Mouse (Mus musculus): Measurements from ENCODE around the gene Ccdc187.

Gene Ccdc187

DNA sequence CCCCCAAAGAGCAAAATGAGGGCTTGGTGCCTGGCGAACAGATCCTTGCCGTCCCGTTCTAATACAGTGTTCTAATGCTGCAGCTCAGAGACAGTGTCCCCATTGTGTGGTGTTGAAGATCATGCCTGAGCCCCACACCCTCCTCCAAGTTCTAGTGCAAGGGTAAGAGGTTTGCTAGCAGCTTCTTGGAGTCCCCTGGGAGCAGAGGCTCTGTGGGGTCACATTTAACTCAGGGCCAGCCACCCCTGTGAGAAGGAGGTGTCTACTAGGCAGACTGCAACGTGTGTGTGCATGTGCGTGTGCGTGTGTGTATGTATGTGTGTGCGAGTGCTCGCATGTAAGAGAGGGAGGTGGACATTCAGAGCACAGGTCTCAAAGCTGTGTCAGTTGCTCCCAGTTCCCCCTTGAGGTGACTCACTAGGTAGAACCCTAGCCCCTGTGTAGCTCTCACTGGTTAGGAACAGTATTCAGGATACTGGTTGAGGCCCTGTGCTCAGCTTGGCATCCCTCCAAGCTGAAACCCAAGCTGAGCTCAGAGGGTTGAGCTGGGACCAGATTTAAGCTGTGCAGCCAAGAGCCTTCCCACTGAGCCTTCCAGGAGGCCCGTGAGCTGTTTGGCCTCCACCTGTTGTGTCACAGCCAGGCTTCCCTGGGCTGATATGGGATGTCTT lies 22.4 kb upstream of the Ccdc187 start:
- no peak for DNase-seq (ENCODE audit: low spot score in 2 of 2)

GRCm38 (mm10) chr2:26315925-26316311 lies 21.6 kb upstream of the Ccdc187 start:
- DNase-seq (ENCODE audit: low spot score in 2 of 2) = no peak

- peak; percentile 72 to 81 for DNase-seq (ENCODE audit: low spot score in 2 of 2)
These were observed 20.9 kb upstream of the Ccdc187 start, which contains the start of gene Gpsm1 for GRCm38 (mm10) chr2:26315072-26315924. Gene Gpsm1 (plus strand): TSS chr2:26315515.

- peak in 1 of 2 experiments; percentile 21 for DNase-seq (ENCODE audit: low spot score in 2 of 2)
These were observed 20.1 kb upstream of the Ccdc187 start for GRCm38 (mm10) chr2:26314281-26315071.

DNA sequence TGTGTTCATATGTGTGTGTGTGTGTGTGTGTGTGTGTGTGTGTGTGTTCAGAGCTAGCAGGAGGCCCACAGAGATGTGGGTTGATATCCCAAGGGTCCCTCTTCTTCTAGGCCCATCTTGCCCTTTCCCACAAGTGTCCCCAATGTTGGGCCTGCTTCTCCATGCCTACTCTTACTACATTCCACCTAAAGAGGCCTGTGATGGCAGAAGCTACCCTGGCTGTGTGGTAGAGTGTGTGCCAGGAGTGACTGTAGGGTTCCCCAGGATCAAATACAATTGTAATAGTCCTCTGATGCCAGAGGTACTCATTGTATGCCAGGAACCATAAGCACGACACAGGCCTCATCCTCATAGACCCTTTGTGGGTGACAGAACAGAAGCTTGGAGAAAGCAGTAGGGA lies 19.0 kb upstream of the Ccdc187 start:
- DNase-seq (ENCODE audit: low spot score in 2 of 2) = no peak

DNA sequence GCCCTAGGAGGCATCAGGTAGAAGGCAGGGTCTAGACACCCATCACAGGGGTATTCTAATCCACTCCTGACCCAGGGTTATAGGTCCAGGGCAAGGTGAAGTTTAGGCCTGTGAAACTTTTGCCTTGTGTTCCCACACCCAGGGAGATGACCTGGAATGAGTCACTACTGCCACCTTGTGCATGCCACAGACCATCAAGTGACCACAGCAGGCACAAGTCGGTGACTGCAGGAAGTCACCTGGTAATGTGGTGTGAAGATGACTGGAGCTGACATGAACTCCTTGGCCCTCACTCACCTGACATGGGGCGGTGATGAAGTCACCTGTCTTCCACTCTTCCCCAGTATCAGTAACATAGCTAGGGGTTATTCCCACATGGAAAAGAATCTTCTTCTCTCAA lies 18.5 kb upstream of the Ccdc187 start:
- no peak for DNase-seq (ENCODE audit: low spot score in 2 of 2)

DNA sequence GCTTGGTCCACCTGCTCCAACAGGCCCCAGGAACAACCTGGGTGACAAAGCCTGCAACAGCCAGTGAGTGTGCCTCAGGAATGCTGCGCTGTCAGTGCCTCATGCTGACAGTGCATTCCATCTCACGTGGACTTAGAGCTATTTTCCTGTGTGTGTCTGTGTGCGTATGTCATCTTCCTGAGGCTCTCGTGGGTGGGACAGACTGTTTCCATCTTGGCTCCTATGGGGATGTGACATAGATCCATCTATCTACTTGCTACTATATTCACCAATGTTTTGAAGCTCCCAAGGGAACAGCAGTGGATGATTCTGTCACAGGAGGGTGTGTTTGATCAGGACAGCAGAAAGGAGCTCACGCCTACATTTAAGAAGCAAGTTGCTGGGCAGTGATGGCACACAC lies 17.6 kb upstream of the Ccdc187 start:
- no peak for DNase-seq (ENCODE audit: low spot score in 2 of 2)

- DNase-seq (ENCODE audit: low spot score in 2 of 2) = no peak
These were observed 15.4 kb upstream of the Ccdc187 start for GRCm38 (mm10) chr2:26309739-26310138.

- no peak for DNase-seq (ENCODE audit: low spot score in 2 of 2)
These were observed 12.3 kb upstream of the Ccdc187 start for GRCm38 (mm10) chr2:26306702-26307101.

GRCm38 (mm10) chr2:26305555-26305954 lies 11.2 kb upstream of the Ccdc187 start:
- DNase-seq (ENCODE audit: low spot score in 2 of 2) = no peak

- DNase-seq (ENCODE audit: low spot score in 2 of 2) = no peak
These were observed 10.4 kb upstream of the Ccdc187 start for GRCm38 (mm10) chr2:26304711-26305110.

- DNase-seq (ENCODE audit: low spot score in 2 of 2) = no peak
These were observed 7.7 kb upstream of the Ccdc187 start for GRCm38 (mm10) chr2:26302005-26302503.

DNA sequence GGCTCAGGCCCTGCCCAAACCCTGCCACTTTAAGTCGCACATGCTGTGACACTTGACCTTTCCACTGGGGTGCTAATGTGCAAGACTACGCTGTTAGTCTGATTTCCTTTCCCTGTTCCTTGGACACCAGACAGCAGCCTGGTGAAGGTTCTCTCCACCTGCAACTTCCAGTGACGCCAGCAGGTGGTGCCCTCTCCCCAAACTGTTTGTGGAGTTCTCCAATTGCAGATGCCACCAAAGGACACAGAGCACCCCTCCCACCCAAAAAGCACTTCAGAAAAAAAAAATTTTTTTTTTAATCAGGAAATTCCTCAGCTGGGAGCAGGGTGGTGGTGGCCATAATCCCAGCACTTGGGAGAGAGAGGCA lies 6.4 kb upstream of the Ccdc187 start:
- peak; percentile 81 to 86 for DNase-seq (ENCODE audit: low spot score in 2 of 2)

GRCm38 (mm10) chr2:26300161-26300807 lies 5.9 kb upstream of the Ccdc187 start:
- DNase-seq (ENCODE audit: low spot score in 2 of 2) = no peak

- DNase-seq (ENCODE audit: low spot score in 2 of 2) = no peak
These were observed 5.0 kb upstream of the Ccdc187 start for GRCm38 (mm10) chr2:26299336-26299735.

GRCm38 (mm10) chr2:26298856-26299230 lies 4.5 kb upstream of the Ccdc187 start:
- no peak for DNase-seq (ENCODE audit: low spot score in 2 of 2)

GRCm38 (mm10) chr2:26298208-26298855 lies 4.0 kb upstream of the Ccdc187 start:
- DNase-seq (ENCODE audit: low spot score in 2 of 2) = peak; percentile 65 to 83

DNA sequence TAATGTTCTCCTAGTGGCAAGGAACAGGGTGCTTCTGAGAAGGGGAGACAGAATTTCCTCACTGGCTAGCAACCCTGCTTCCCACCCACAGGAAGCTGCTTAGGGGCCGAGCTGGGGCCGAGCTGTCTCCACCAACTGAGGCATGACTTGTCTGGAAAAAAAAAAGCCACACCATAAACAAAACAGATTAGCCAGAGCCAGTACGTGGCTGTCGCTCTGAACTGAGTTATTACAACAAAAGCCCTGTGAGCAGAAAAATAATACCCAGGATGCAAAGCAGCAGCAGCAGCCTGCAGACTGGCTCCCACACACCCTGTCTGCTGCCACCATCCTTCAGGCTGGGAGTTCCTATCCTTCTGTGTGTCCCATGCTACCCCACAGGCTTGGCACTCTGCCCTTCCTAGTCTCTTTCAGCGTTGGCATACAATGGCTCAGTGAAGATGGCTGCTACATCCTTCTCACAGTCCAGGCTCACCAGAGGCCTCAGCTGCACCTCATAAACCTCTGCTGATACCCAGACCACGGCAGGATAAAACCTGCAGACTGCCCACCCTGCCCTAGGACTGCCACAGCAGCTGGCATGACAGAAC lies 2.3 kb upstream of the Ccdc187 start:
- DNase-seq (ENCODE audit: low spot score in 2 of 2) = no peak

- no peak for DNase-seq (ENCODE audit: low spot score in 2 of 2)
These were observed 4.2 kb downstream of the Ccdc187 start for GRCm38 (mm10) chr2:26290133-26290532.

DNA sequence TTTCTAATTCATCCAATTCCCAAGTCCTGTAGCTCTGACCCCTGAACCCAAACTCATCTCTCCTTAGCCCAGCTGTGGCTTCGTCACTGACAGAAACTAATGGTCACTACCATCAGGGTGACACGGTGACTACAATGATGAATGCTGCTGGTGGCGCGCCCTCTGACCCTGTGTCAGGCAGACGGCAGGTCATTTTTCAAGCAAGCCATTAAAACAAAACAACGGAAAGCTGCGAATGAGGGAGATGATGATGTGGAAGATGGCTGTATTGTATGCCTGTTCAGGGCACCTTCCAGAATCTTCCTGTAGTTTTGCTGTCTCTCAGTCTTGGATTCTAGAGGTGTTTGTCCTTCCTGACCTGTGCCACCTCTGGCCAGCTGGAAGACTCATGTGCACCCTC lies 8.0 kb downstream of the Ccdc187 start:
- DNase-seq (ENCODE audit: low spot score in 2 of 2) = no peak

GRCm38 (mm10) chr2:26285804-26286203 lies 8.6 kb downstream of the Ccdc187 start:
- no peak for DNase-seq (ENCODE audit: low spot score in 2 of 2)

Measured in frontal cortex, postnatal 10 days (tissue).